Mouse (Mus musculus): ENCODE measurements at regions not wholly inside any gene's neighbourhood (a gene's known extent, or its start where the extent isn't known, plus 50 kb on each side); places are given as distances from the start of the nearest gene placed in this dataset.

GRCm38 (mm10) chr3:43923497-43923896 is 1454.7 kb upstream of the Pcdh10 start:
- in situ Hi-C loops (cut with MboI, MseI) = no loop called here

- in situ Hi-C loops (cut with MboI, MseI) = loop anchor here (10.0 kb wide), 1 partner anchor 1841 kb away; no protein-coding TSS in a partner anchor
Measured at GRCm38 (mm10) chr3:43945780-43946179, 1432.4 kb upstream of the Pcdh10 start.
